Mouse (Mus musculus): Measurements from ENCODE around the gene Zbtb8b. TPM values are rescaled to one million over a fixed set of nuclear protein-coding genes. Genes with fewer than 3 reads are reported as not detected.

The Zbtb8b gene
- polyA plus RNA-seq, 1 experiment from 2014 or later, result 3.1 TPM

- no peaks in the 10 kb centered on the region for H3K27me3 ChIP-seq
- H3K27ac ChIP-seq, result peak overlapping the region; percentile 89
- peak; percentile 92 for ATAC-seq (ENCODE audit: borderline replicate concordance, extremely low read depth, low FRiP score, low TSS enrichment)
- peak overlapping the region; percentile 32; the same call in 1 of the 2 replicates for H3K4me2 ChIP-seq
- H3K4me1 ChIP-seq, result peaks cover 14% of the 10 kb centered on the region
- H3K9me3 ChIP-seq, result no peaks in the 10 kb centered on the region
- 8% methylated on average over 6 of the region's 6 CpGs for whole genome bisulfite sequencing
- H3K9ac ChIP-seq, result no peak overlapping the region
- no peaks in the 10 kb centered on the region for H3K36me3 ChIP-seq
- no peak overlapping the region for H3K4me3 ChIP-seq
Measured at GRCm38 (mm10) chr4:129384440-129384839, 56.2 kb downstream of the Zbtb8b start.

- no peak overlapping the region for H3K4me2 ChIP-seq
- H3K4me3 ChIP-seq, result no peak overlapping the region
- H3K36me3 ChIP-seq, result no peaks in the 10 kb centered on the region
- WGBS, result 62% methylated on average over 3 of the region's 3 CpGs
- H3K27me3 ChIP-seq, result no peaks in the 10 kb centered on the region
- H3K27ac ChIP-seq, result peak overlapping the region; percentile 89; the same call in 1 of the 2 replicates
- no peak; the same call in 1 of the 2 replicates for ATAC-seq (ENCODE audit: borderline replicate concordance, extremely low read depth, low FRiP score, low TSS enrichment)
- peaks cover 14% of the 10 kb centered on the region for H3K4me1 ChIP-seq
- H3K9ac ChIP-seq, result no peak overlapping the region
- no peaks in the 10 kb centered on the region for H3K9me3 ChIP-seq
Measured at GRCm38 (mm10) chr4:129383586-129383985, 57.1 kb downstream of the Zbtb8b start.

DNA sequence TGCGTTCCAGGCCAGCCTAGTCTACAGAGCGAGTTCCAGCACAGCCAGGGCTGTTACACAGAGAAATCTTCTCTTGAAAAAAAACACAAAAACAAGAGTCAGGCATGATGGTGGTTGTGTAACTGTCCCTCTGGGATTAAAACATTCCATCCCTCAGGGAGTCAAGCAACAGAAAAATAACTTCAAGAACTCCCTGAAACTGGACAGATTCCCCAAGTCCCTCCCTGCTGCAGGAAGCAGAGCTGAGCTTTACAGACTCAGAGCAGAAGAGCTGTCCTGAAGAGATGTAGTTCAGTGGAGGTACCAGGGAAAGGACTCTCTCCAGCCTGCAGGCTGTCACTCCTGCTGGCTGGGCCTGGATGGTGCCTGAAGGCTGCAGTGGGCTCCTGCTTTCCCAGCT, 58.2 kb downstream of the Zbtb8b start:
- no peak overlapping the region for H3K4me3 ChIP-seq
- WGBS, result 90% methylated on average over 2 of the region's 2 CpGs
- 0 out of 2 replicates have a peak overlapping the region, but pooled peaks have one; percentile 21 for H3K27ac ChIP-seq

DNA sequence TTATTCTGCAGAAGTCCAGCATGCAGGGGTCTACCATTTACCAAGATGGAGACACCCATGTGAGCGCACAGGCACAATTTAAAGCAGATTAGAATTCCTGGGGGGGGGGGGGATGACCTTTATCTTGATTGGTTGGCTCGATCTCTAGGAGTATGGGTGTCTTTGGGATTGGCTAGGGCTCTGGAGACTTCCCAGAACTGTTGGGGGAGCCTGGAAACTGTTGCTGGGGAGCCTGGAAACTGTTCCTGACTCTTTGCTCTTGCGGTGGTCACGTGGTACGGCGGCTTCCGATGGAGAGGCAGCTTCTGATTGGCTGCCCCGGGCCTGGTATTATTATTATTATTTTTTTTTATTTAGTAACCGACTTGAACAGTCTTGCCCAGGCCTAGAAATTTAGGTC, 58.6 kb downstream of the Zbtb8b start:
- ATAC-seq (ENCODE audit: borderline replicate concordance, extremely low read depth, low FRiP score, low TSS enrichment), result no peak
- peaks cover 14% of the 10 kb centered on the region for H3K4me1 ChIP-seq
- H3K27ac ChIP-seq, result no peak overlapping the region
- H3K4me2 ChIP-seq, result no peak overlapping the region
- H3K36me3 ChIP-seq, result no peaks in the 10 kb centered on the region
- WGBS, result 90% methylated on average over 9 of the region's 9 CpGs
- H3K9ac ChIP-seq, result no peak overlapping the region
- H3K4me3 ChIP-seq, result no peak overlapping the region
- H3K9me3 ChIP-seq, result no peaks in the 10 kb centered on the region
- no peaks in the 10 kb centered on the region for H3K27me3 ChIP-seq

More for the DNA sequence above, 58.2 kb downstream of the Zbtb8b start:
- Histone ChIP-seq H3K4me2 (no peak overlapping the region), H3K4me1 (peaks cover 14% of the 10 kb centered on the region), H3K9ac (no peak overlapping the region), H3K9me3 (no peaks in the 10 kb centered on the region), H3K36me3 (no peaks in the 10 kb centered on the region), H3K27me3 (no peaks in the 10 kb centered on the region)
- ATAC-seq (ENCODE audit: borderline replicate concordance, extremely low read depth, low FRiP score, low TSS enrichment), result no peak

GRCm38 (mm10) chr4:129381148-129381547, 59.5 kb downstream of the Zbtb8b start:
- no peak overlapping the region for H3K4me2 ChIP-seq
- no peak overlapping the region for H3K4me3 ChIP-seq
- H3K9me3 ChIP-seq, result no peaks in the 10 kb centered on the region
- H3K4me1 ChIP-seq, result peaks cover 19% of the 10 kb centered on the region
- H3K27me3 ChIP-seq, result no peaks in the 10 kb centered on the region
- no peak overlapping the region for H3K9ac ChIP-seq
- H3K27ac ChIP-seq, result no peak overlapping the region
- H3K36me3 ChIP-seq, result no peaks in the 10 kb centered on the region
- 71% methylated on average over 8 of the region's 8 CpGs for WGBS
- no peak for ATAC-seq (ENCODE audit: borderline replicate concordance, extremely low read depth, low FRiP score, low TSS enrichment)

GRCm38 (mm10) chr4:129379805-129380204, 60.8 kb downstream of the Zbtb8b start:
- ATAC-seq (ENCODE audit: borderline replicate concordance, extremely low read depth, low FRiP score, low TSS enrichment), result no peak
- H3K9me3 ChIP-seq, result no peaks in the 10 kb centered on the region
- H3K9ac ChIP-seq, result no peak overlapping the region
- peaks cover 22% of the 10 kb centered on the region for H3K4me1 ChIP-seq
- H3K36me3 ChIP-seq, result no peaks in the 10 kb centered on the region
- H3K27me3 ChIP-seq, result no peaks in the 10 kb centered on the region
- no peak overlapping the region for H3K27ac ChIP-seq
- WGBS, result 69% methylated on average over 3 of the region's 3 CpGs
- no peak overlapping the region for H3K4me2 ChIP-seq
- H3K4me3 ChIP-seq, result no peak overlapping the region

DNA sequence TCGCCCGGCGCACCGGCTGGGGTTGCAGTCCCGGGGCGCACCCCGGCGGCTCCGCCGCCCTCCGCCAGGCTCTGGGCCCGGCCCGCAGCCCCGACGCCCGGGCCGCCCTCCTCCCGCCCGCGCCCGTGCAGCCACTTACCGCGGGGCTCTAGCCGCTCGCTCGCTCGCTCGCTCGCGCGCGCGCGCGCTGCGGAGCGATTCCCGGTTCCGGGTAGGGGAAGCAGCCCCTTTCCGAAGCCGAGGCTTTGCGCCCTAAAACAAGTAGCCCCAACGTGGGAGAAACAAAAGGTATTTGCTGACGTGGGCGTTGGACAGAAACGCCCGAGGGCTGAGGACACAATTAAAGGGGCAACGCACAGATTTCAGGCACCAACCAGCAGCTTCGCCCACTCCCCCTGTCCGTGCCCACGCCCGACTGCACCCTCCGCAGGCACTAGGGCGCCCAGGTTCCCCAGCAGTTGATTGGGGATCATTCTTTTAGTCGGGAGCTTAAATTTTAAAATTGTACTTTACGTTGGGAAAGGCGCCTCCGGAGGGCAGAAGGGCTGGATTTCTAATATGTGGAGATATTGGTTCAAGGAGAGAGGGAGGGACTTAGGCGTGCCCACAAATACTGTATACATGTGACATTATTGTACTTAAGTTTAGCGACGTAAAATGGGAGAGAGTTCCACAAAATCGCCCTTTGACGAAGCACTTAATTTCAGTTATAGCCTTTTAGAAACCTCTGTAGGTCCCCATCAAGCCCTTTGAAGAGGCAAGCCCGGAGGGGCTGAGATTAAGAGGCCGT, 62.9 kb downstream of the Zbtb8b start, which contains the start of gene Zbtb8a:
Gene Zbtb8a (minus strand): TSS at position 516 of the 790 bp plus-strand sequence.
- Histone ChIP-seq H3K27ac (peak within 1 kb of the TSS; percentile 94), H3K36me3 (no peaks in the 10 kb centered on the region), H3K27me3 (no peaks in the 10 kb centered on the region), H3K4me1 (peaks cover 15% of the 10 kb centered on the region), H3K4me2 (peak within 1 kb of the TSS; percentile 85), H3K9ac (peak within 1 kb of the TSS; percentile 89), H3K4me3 (peak within 1 kb of the TSS; percentile 92), H3K9me3 (no peaks in the 10 kb centered on the region)
- peak; percentile 80 for ATAC-seq (ENCODE audit: borderline replicate concordance, extremely low read depth, low FRiP score, low TSS enrichment)
- 1% methylated on average over 65 of the region's 65 CpGs for WGBS

DNA sequence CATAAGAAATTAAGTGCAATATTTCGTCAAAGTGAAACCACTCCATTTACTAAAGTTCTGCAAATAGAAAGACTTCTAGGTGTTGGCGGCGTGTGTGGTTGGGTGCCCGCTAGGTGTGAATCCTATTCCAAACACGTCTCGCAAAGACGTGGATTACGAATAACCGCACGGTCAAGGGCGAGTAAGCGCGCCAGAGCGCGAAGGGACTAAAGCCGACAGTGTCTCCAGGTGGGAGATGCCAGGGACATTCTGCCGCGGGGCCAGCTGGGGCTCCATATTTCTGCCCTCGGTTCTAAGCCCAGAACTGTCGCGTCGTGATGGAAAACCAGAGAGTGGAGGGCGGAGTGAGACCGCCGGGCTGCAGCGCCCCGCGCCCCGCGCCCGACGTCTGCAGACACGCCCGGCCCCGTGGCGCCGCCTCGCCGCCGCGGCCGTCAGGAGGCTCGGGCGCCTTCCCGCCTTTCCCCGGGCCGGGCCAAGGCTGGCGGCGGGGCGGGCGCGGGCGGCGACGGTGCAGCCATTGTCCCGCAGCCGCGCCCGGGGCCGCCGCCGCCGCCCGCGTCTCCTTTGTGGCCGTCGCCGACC, 63.6 kb downstream of the Zbtb8b start:
- H3K4me3 ChIP-seq, result peak overlapping the region; percentile 92
- H3K36me3 ChIP-seq, result no peaks in the 10 kb centered on the region
- H3K27ac ChIP-seq, result peak overlapping the region; percentile 94
- peak overlapping the region; percentile 85 for H3K4me2 ChIP-seq
- H3K9me3 ChIP-seq, result no peaks in the 10 kb centered on the region
- peak overlapping the region; percentile 89 for H3K9ac ChIP-seq
- H3K27me3 ChIP-seq, result no peaks in the 10 kb centered on the region
- WGBS, result under 1% methylated on average over 65 of the region's 68 CpGs
- peak; percentile 71 for ATAC-seq (ENCODE audit: borderline replicate concordance, extremely low read depth, low FRiP score, low TSS enrichment)
- peaks cover 15% of the 10 kb centered on the region for H3K4me1 ChIP-seq

DNA sequence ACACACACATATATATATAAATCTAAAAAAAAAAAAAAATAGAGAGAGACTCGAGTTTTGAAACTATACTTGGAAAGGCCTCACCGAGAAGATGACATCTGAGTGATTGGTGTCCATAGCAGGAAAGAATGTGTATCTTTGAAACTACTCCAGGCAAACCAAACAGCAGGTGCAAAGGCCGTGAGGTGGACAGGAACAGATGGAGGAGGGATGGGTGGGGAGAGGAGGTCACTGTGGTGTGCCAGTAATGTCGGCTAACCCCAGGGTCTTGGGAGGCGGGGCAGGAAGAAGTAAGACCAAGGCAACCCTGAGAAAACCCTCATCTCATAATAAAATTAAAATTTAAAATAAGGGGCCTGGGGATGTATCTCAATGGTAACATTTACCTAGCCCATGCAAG, 64.8 kb downstream of the Zbtb8b start:
- H3K27ac ChIP-seq, result no peak overlapping the region
- no peaks in the 10 kb centered on the region for H3K36me3 ChIP-seq
- WGBS, result 64% methylated on average over 5 of the region's 5 CpGs
- H3K9ac ChIP-seq, result no peak overlapping the region
- H3K4me2 ChIP-seq, result peak overlapping the region; percentile 85; the same call in 1 of the 2 replicates
- no peak for ATAC-seq (ENCODE audit: borderline replicate concordance, extremely low read depth, low FRiP score, low TSS enrichment)
- H3K27me3 ChIP-seq, result no peaks in the 10 kb centered on the region
- H3K4me1 ChIP-seq, result peaks cover 15% of the 10 kb centered on the region
- H3K4me3 ChIP-seq, result no peak overlapping the region
- H3K9me3 ChIP-seq, result no peaks in the 10 kb centered on the region

Other genes with a start within 250 kb of the Zbtb8b start
- 5.2 and 6.8 TPM in 2 replicates for gene C77080, start 179.4 kb downstream of the Zbtb8b start, polyA plus RNA-seq (2015; fragmentation: Nextera tagmentation; extraction: Ambion mirVana)
- 0.54 and 0.71 TPM in 2 replicates for gene Sync, start 153.2 kb downstream of the Zbtb8b start, polyA plus RNA-seq (2015; fragmentation: Nextera tagmentation; extraction: Ambion mirVana)
- gene Rbbp4, start 105.5 kb downstream of the Zbtb8b start, polyA plus RNA-seq (2015; fragmentation: Nextera tagmentation; extraction: Ambion mirVana), result 418 and 423 TPM in 2 replicates
- 44.0 and 44.5 TPM in 2 replicates for gene Zbtb8os, start 105.2 kb downstream of the Zbtb8b start, polyA plus RNA-seq (2015; fragmentation: Nextera tagmentation; extraction: Ambion mirVana)
- gene Zbtb8a, start 62.7 kb downstream of the Zbtb8b start, polyA plus RNA-seq (2015; fragmentation: Nextera tagmentation; extraction: Ambion mirVana), result 19.3 and 21.6 TPM in 2 replicates
- 23.1 and 24.2 TPM in 2 replicates for gene Bsdc1, start 20.7 kb upstream of the Zbtb8b start, polyA plus RNA-seq (2015; fragmentation: Nextera tagmentation; extraction: Ambion mirVana)
- not detected in 2 replicates for gene Tssk3, start 50.2 kb upstream of the Zbtb8b start, polyA plus RNA-seq (2015; fragmentation: Nextera tagmentation; extraction: Ambion mirVana)
- not detected in 2 replicates for gene Fam229a, start 50.3 kb upstream of the Zbtb8b start, polyA plus RNA-seq (2015; fragmentation: Nextera tagmentation; extraction: Ambion mirVana)
- gene Marcksl1, start 72.7 kb upstream of the Zbtb8b start, polyA plus RNA-seq (2015; fragmentation: Nextera tagmentation; extraction: Ambion mirVana), result 748 and 767 TPM in 2 replicates
- 251 and 260 TPM in 2 replicates for gene Hdac1, start 101.9 kb upstream of the Zbtb8b start, polyA plus RNA-seq (2015; fragmentation: Nextera tagmentation; extraction: Ambion mirVana)
- 8.3 and 24.9 TPM in 2 replicates for gene Lck, start 132.8 kb upstream of the Zbtb8b start, polyA plus RNA-seq (2015; fragmentation: Nextera tagmentation; extraction: Ambion mirVana)
- 3.2 and 4.2 TPM in 2 replicates for gene Fam167b, start 137.7 kb upstream of the Zbtb8b start, polyA plus RNA-seq (2015; fragmentation: Nextera tagmentation; extraction: Ambion mirVana)
- 259 and 262 TPM in 2 replicates for gene Eif3i, start 159.8 kb upstream of the Zbtb8b start, polyA plus RNA-seq (2015; fragmentation: Nextera tagmentation; extraction: Ambion mirVana)
- gene Tmem234, start 159.8 kb upstream of the Zbtb8b start, polyA plus RNA-seq (2015; fragmentation: Nextera tagmentation; extraction: Ambion mirVana), result 187 and 191 TPM in 2 replicates
- 1.5 and 2.1 TPM in 2 replicates for gene Dcdc2b, start 173.4 kb upstream of the Zbtb8b start, polyA plus RNA-seq (2015; fragmentation: Nextera tagmentation; extraction: Ambion mirVana)
- 29.8 and 30.6 TPM in 2 replicates for gene Iqcc, start 178.2 kb upstream of the Zbtb8b start, polyA plus RNA-seq (2015; fragmentation: Nextera tagmentation; extraction: Ambion mirVana)
- gene Ccdc28b, start 183.1 kb upstream of the Zbtb8b start, polyA plus RNA-seq (2015; fragmentation: Nextera tagmentation; extraction: Ambion mirVana), result 51.4 and 59.5 TPM in 2 replicates
- gene Txlna, start 200.2 kb upstream of the Zbtb8b start, polyA plus RNA-seq (2015; fragmentation: Nextera tagmentation; extraction: Ambion mirVana), result 83.2 and 86.8 TPM in 2 replicates
- gene Kpna6, start 231.9 kb upstream of the Zbtb8b start, polyA plus RNA-seq (2015; fragmentation: Nextera tagmentation; extraction: Ambion mirVana), result 16.4 and 16.5 TPM in 2 replicates

Measured in lung, embryonic 15.5 days (tissue).